Mouse (Mus musculus): ENCODE data around the gene Zfp281. TPM values are rescaled to one million over a fixed set of nuclear protein-coding genes. Genes with fewer than 3 reads are reported as not detected.

Zfp281 gene
- polyA plus RNA-seq, 1 experiment from 2014 or later = 26.7 TPM

DNA sequence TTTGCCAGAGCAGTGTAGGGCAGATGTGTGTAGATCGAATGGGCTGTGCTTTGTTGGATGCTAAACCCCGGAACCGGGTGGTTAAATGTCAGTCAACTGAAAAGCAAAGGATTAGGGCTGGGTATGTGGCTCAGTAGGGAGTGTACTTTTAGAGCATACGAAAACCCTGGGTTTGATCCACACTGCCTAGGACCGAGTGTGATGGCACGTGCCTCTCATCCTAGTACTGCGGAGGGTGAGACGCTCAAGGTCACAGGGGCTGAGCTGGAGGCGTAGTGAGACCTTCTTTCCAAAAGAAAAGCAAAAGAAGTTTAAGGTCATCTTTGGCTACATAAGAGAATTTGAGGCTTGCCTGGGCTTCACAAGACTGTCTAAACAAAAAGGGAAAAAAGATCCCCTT lies 34.6 kb downstream of the Zfp281 start:
- H3K9ac ChIP-seq (ENCODE audit: low read length) = no peak overlapping the region
- ATAC-seq (no peak), DNase-seq (ENCODE audit: low spot score) (no peak)
- H3K36me3 ChIP-seq (ENCODE audit: control insufficient read depth, insufficient read depth, low read length) = no peaks in the 10 kb centered on the region
- H3K9me3 ChIP-seq (replicated peaks; ENCODE audit: control insufficient read depth, low read length) = no peaks in the 10 kb centered on the region
- H3K27ac ChIP-seq (ENCODE audit: low read depth, low read length) = no peak overlapping the region
- peaks cover 6% of the 10 kb centered on the region; the same call in 1 of the 2 replicates for H3K4me1 ChIP-seq (ENCODE audit: control insufficient read depth, insufficient read depth, low read length)
- no peaks in the 10 kb centered on the region for H3K27me3 ChIP-seq (replicated peaks; ENCODE audit: control insufficient read depth, insufficient read depth, low read length)
- H3K4me3 ChIP-seq (ENCODE audit: low read depth, low read length) = no peak overlapping the region
- WGBS = 73% methylated on average over 9 of the region's 9 CpGs
- no peak overlapping the region for H3K4me2 ChIP-seq (ENCODE audit: low read length)

DNA sequence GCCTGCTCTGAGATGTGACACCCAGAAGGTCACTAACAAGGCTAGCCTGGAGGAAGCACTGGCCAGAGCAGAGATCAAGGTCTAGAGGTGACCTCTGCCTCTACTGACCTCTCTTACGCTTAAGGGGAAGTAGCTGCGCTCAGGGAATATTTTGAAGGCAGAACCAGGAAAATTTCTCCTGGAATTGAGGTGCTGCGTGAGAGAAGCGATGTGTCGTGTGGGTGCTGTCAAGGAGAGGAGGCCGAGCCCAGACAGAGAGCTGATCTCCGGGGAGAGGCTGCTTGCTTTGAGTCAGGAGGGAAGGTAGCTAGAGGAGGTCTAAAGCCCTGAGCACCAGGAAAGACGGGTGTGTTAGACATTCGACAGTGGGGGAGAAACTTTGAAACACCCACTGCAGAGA lies 35.2 kb downstream of the Zfp281 start:
- Histone ChIP-seq H3K4me3 (ENCODE audit: low read depth, low read length) (no peak overlapping the region), H3K27me3 (replicated peaks; ENCODE audit: control insufficient read depth, insufficient read depth, low read length) (no peaks in the 10 kb centered on the region), H3K4me2 (ENCODE audit: low read length) (no peak overlapping the region), H3K36me3 (ENCODE audit: control insufficient read depth, insufficient read depth, low read length) (no peaks in the 10 kb centered on the region), H3K9ac (ENCODE audit: low read length) (no peak overlapping the region), H3K9me3 (replicated peaks; ENCODE audit: control insufficient read depth, low read length) (no peaks in the 10 kb centered on the region), H3K4me1 (ENCODE audit: control insufficient read depth, insufficient read depth, low read length) (peaks cover 6% of the 10 kb centered on the region; the same call in 1 of the 2 replicates), H3K27ac (ENCODE audit: low read depth, low read length) (no peak overlapping the region)
- ATAC-seq (no peak), DNase-seq (ENCODE audit: low spot score) (no peak)
- 81% methylated on average over 9 of the region's 9 CpGs for WGBS

DNA sequence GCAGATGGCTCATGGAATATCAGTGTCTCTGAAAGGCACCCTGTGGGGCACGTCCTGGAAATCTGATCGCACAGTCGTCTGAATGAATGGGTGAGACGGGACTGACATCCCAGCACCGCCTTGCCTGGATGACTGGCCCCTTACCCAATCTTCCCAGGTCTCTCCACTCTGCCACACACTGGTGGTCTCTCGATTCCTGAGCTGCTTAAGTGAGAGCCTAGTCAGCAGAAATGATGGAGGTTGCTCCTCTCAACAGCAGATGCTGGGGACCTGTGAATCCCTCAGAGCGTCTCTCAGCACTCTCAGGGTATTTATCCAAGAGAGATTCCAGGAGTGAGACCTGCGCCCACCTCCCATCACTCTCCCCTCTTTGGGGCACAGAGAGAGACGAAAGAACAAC lies 36.8 kb downstream of the Zfp281 start:
- DNase-seq (ENCODE audit: low spot score) = no peak

DNA sequence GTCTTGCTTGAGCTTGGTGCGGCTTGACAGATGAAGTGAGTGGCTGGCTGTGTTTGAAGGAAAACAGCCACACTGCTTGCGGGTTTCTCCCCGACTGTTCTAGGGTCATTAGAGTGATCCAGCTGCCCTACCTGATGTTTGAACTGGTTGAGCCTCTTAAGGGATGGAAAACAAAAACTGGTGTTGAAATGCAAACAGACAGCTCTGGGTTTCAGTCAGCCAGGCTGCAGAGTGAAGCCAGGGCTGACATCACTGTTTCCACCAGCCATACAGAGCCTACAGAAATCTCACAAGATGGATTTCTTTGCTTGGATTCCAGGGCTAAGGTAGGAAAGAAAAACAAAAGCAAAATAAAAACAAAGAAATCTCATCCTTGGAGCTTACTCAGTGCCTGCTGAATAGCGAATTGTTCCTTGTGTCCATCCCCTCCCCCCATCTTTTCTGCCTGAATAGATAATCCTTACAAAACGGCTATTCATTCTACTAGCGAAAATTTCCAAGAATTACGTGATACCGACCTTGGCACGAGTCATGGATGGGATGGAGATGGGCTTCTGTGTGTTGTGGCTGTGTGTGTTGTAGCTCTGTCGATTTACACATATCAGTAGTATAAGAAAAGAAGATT lies 37.4 kb downstream of the Zfp281 start:
- Histone ChIP-seq H3K27ac (ENCODE audit: low read depth, low read length) (no peak overlapping the region), H3K4me3 (ENCODE audit: low read depth, low read length) (no peak overlapping the region), H3K4me1 (ENCODE audit: control insufficient read depth, insufficient read depth, low read length) (peaks cover 6% of the 10 kb centered on the region; the same call in 1 of the 2 replicates), H3K36me3 (ENCODE audit: control insufficient read depth, insufficient read depth, low read length) (no peaks in the 10 kb centered on the region), H3K9ac (ENCODE audit: low read length) (peak overlapping the region; percentile 14; the same call in 1 of the 2 replicates), H3K27me3 (replicated peaks; ENCODE audit: control insufficient read depth, insufficient read depth, low read length) (no peaks in the 10 kb centered on the region), H3K9me3 (replicated peaks; ENCODE audit: control insufficient read depth, low read length) (no peaks in the 10 kb centered on the region), H3K4me2 (ENCODE audit: low read length) (peak overlapping the region; percentile 17; the same call in 1 of the 2 replicates)
- WGBS = 13% methylated on average over 10 of the region's 10 CpGs
- ATAC-seq (no peak), DNase-seq (ENCODE audit: low spot score) (peak; percentile 60)

More for the DNA sequence above, 36.8 kb downstream of the Zfp281 start:
- no peak for ATAC-seq
- no peaks in the 10 kb centered on the region for H3K36me3 ChIP-seq (ENCODE audit: control insufficient read depth, insufficient read depth, low read length)
- no peaks in the 10 kb centered on the region for H3K9me3 ChIP-seq (replicated peaks; ENCODE audit: control insufficient read depth, low read length)
- peak overlapping the region; percentile 17; the same call in 1 of the 2 replicates for H3K4me2 ChIP-seq (ENCODE audit: low read length)
- peaks cover 6% of the 10 kb centered on the region; the same call in 1 of the 2 replicates for H3K4me1 ChIP-seq (ENCODE audit: control insufficient read depth, insufficient read depth, low read length)
- H3K27ac ChIP-seq (ENCODE audit: low read depth, low read length) = no peak overlapping the region
- WGBS = 18% methylated on average over 9 of the region's 9 CpGs
- no peak overlapping the region for H3K4me3 ChIP-seq (ENCODE audit: low read depth, low read length)
- 0 out of 2 replicates have a peak overlapping the region, but pooled peaks have one; percentile 17 for H3K9ac ChIP-seq (ENCODE audit: low read length)
- H3K27me3 ChIP-seq (replicated peaks; ENCODE audit: control insufficient read depth, insufficient read depth, low read length) = no peaks in the 10 kb centered on the region

DNA sequence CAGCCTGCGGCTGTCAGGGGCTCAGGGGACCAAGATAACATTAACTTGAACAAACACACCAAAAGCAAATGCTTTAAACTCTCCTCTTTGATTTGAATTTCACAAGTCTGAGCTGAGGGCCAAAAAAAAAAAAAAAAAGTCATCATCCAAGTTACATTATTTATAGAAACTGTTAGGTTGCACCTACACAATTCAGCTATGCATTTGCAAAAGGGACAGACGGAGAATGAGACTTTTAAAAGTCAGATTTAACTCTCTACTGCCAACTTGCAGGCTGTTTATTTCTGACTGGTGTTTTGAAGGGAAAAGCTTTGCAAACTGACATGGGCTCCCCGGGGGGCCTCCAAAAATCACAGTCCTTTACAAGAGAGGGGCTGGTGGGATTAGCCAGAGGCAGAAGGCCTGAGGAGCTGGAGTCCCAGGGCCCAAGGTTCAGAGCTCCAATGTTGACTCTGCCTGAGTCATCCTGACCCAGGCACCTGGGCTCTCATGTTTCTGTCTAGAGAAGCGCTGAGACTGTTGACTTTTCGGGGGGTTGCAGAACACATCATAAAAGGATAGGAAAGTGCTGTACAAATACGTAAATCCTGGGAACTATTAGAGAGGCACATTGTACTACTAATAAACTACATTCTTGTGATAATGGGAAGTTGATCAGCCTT lies 40.4 kb downstream of the Zfp281 start:
- H3K27ac ChIP-seq (ENCODE audit: low read depth, low read length) = no peak overlapping the region
- no peak overlapping the region for H3K4me3 ChIP-seq (ENCODE audit: low read depth, low read length)
- no peak overlapping the region for H3K4me2 ChIP-seq (ENCODE audit: low read length)
- H3K36me3 ChIP-seq (ENCODE audit: control insufficient read depth, insufficient read depth, low read length) = no peaks in the 10 kb centered on the region
- H3K9me3 ChIP-seq (replicated peaks; ENCODE audit: control insufficient read depth, low read length) = no peaks in the 10 kb centered on the region
- H3K9ac ChIP-seq (ENCODE audit: low read length) = no peak overlapping the region
- no peaks in the 10 kb centered on the region for H3K27me3 ChIP-seq (replicated peaks; ENCODE audit: control insufficient read depth, insufficient read depth, low read length)
- DNase-seq (ENCODE audit: low spot score) (no peak), ATAC-seq (no peak)
- peaks cover 6% of the 10 kb centered on the region; the same call in 1 of the 2 replicates for H3K4me1 ChIP-seq (ENCODE audit: control insufficient read depth, insufficient read depth, low read length)
- 64% methylated on average over 6 of the region's 6 CpGs for WGBS

DNA sequence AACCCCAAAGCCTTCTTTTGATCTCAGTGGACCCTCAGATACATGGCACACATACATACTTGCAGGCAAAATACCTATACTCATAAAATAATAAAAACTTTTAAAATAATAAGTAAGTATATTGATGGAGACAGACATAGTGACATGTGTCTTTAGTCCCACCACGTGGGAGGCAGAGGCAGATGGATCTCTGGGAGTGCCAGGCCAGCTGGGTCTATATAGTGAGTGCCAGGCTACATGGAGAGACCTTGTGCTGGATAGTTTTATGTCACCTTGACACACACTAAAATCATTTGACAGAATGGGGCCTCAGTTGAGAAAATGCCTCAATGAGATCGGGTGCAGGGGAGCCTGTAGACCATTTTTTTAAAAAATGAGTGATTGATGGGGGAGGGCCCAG lies 41.8 kb downstream of the Zfp281 start:
- no peaks in the 10 kb centered on the region for H3K27me3 ChIP-seq (replicated peaks; ENCODE audit: control insufficient read depth, insufficient read depth, low read length)
- H3K9ac ChIP-seq (ENCODE audit: low read length) = no peak overlapping the region
- no peak overlapping the region for H3K27ac ChIP-seq (ENCODE audit: low read depth, low read length)
- H3K4me2 ChIP-seq (ENCODE audit: low read length) = no peak overlapping the region
- 72% methylated on average over 2 of the region's 2 CpGs for WGBS
- ATAC-seq (no peak), DNase-seq (ENCODE audit: low spot score) (no peak)
- H3K36me3 ChIP-seq (ENCODE audit: control insufficient read depth, insufficient read depth, low read length) = no peaks in the 10 kb centered on the region
- H3K9me3 ChIP-seq (replicated peaks; ENCODE audit: control insufficient read depth, low read length) = no peaks in the 10 kb centered on the region
- peaks cover 6% of the 10 kb centered on the region; the same call in 1 of the 2 replicates for H3K4me1 ChIP-seq (ENCODE audit: control insufficient read depth, insufficient read depth, low read length)
- no peak overlapping the region for H3K4me3 ChIP-seq (ENCODE audit: low read depth, low read length)

DNA sequence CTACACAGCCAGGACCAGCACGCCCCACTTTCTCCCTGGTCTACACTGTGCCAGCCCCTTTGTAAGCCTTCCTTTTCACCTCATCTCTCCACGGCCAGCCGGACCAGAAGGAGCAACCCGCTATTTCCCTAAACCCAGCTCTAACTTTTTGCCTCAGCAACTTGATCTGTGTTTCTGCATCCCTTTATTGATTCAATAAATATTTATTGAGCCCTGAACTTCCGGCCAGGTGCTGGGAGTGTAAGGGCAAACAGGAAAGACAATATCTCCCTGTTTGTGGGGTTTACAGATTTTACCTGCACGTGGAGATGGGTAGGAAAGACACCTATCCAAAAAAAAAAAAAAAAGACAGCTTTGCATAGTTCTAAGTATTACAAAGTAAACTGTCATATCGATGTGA lies 45.2 kb downstream of the Zfp281 start:
- WGBS = 76% methylated on average over 7 of the region's 7 CpGs
- H3K4me2 ChIP-seq (ENCODE audit: low read length) = no peak overlapping the region
- no peak overlapping the region for H3K27ac ChIP-seq (ENCODE audit: low read depth, low read length)
- no peak for DNase-seq (ENCODE audit: low spot score)
- no peaks in the 10 kb centered on the region for H3K27me3 ChIP-seq (replicated peaks; ENCODE audit: control insufficient read depth, insufficient read depth, low read length)
- no peak for ATAC-seq
- H3K4me1 ChIP-seq (ENCODE audit: control insufficient read depth, insufficient read depth, low read length) = no peaks in the 10 kb centered on the region
- no peak overlapping the region for H3K9ac ChIP-seq (ENCODE audit: low read length)
- H3K36me3 ChIP-seq (ENCODE audit: control insufficient read depth, insufficient read depth, low read length) = no peaks in the 10 kb centered on the region
- no peaks in the 10 kb centered on the region for H3K9me3 ChIP-seq (replicated peaks; ENCODE audit: control insufficient read depth, low read length)
- H3K4me3 ChIP-seq (ENCODE audit: low read depth, low read length) = no peak overlapping the region

DNA sequence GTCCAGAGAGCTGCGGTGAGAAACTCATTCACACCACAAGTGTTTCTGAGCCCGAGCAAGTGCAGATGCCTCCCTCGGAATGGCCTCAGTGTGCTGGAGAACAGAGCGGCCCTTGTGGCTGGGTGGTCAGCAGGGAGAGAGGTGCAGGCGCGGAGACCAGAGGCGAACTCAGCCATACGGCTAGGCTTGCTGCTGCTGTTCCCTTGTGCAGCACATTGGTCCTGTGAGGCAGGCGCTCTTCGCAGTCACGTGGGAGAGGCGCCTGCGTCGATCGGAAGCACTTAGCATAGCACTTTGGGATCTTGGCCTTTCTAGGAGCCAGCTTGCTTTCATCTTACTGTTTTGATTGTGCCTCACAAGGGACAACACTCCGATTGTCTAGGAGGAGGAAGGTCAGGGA lies 45.7 kb downstream of the Zfp281 start:
- H3K4me2 ChIP-seq (ENCODE audit: low read length) = no peak overlapping the region

More for the DNA sequence above, 45.7 kb downstream of the Zfp281 start:
- Histone ChIP-seq H3K4me1 (ENCODE audit: control insufficient read depth, insufficient read depth, low read length) (no peaks in the 10 kb centered on the region), H3K27me3 (replicated peaks; ENCODE audit: control insufficient read depth, insufficient read depth, low read length) (no peaks in the 10 kb centered on the region), H3K36me3 (ENCODE audit: control insufficient read depth, insufficient read depth, low read length) (no peaks in the 10 kb centered on the region), H3K9ac (ENCODE audit: low read length) (no peak overlapping the region), H3K9me3 (replicated peaks; ENCODE audit: control insufficient read depth, low read length) (no peaks in the 10 kb centered on the region), H3K27ac (ENCODE audit: low read depth, low read length) (no peak overlapping the region), H3K4me3 (ENCODE audit: low read depth, low read length) (no peak overlapping the region)
- 40% methylated on average over 16 of the region's 16 CpGs for WGBS
- no peak for ATAC-seq
- peak; percentile 13 for DNase-seq (ENCODE audit: low spot score)
